Mouse (Mus musculus) mammary gland, adult 2 months (tissue): Measurements from ENCODE around the gene Slc23a2. TPM values are rescaled to one million over a fixed set of nuclear protein-coding genes. Genes with fewer than 3 reads are reported as not detected.

Experiments
- polyA plus RNA-seq: library from polyadenylated mRNA; depleted of rRNA; stranded (reverse); fragments of >200 nt; gene quantifications from 2 replicates; pipeline ENCODE4 v1.2.3, GENCODE M21; 2012; ENCODE audit warnings: low replicate concordance; rRNA removed

Gene Slc23a2
- polyA plus RNA-seq, result 22.0 and 29.4 TPM in 2 replicates

GRCm38 (mm10) chr2:132144971-132145691 lies at the start of gene Slc23a2:
Gene Slc23a2 (minus strand): TSS chr2:132145108.

GRCm38 (mm10) chr2:132029646-132030417 lies 115.1 kb downstream of the Slc23a2 start, which contains the start of gene Rassf2:
Gene Rassf2 (minus strand): TSS chr2:132030258.

Other genes with a start within 250 kb of the Slc23a2 start
- gene Prnp, start 235.2 kb downstream of the Slc23a2 start, polyA plus RNA-seq, result 106 and 159 TPM in 2 replicates
- not detected in 2 replicates for gene Prn, start 235.2 kb downstream of the Slc23a2 start, polyA plus RNA-seq
- gene Prnd, start 194.2 kb downstream of the Slc23a2 start, polyA plus RNA-seq, result 6.2 and 9.5 TPM in 2 replicates
- gene Rassf2, start 114.8 kb downstream of the Slc23a2 start, polyA plus RNA-seq, result 48.4 and 87.2 TPM in 2 replicates
- 42.3 and 124 TPM in 2 replicates for gene Tmem230, start 102.7 kb upstream of the Slc23a2 start, polyA plus RNA-seq
- gene Pcna, start 108.2 kb upstream of the Slc23a2 start, polyA plus RNA-seq, result 44.2 and 57.0 TPM in 2 replicates
- 38.6 and 44.4 TPM in 2 replicates for gene Cds2, start 118.0 kb upstream of the Slc23a2 start, polyA plus RNA-seq
- gene Prokr2, start 240.3 kb upstream of the Slc23a2 start, polyA plus RNA-seq, result not detected in 2 replicates